Mouse (Mus musculus): ENCODE results near the gene Plekhj1. TPM values are rescaled to one million over a fixed set of nuclear protein-coding genes. Genes with fewer than 3 reads are reported as not detected.
"Not testable (repeated sequence)": the region's sequence is repeated elsewhere in the genome, so short reads cannot be mapped to it uniquely, and the experiment has no call there.

The Plekhj1 gene
- total RNA-seq (2022) = 100 to 1,000 TPM in 3 of 4 experiments, 10 to 100 TPM in 1; 92.4 to 130 (median 107) TPM

DNA sequence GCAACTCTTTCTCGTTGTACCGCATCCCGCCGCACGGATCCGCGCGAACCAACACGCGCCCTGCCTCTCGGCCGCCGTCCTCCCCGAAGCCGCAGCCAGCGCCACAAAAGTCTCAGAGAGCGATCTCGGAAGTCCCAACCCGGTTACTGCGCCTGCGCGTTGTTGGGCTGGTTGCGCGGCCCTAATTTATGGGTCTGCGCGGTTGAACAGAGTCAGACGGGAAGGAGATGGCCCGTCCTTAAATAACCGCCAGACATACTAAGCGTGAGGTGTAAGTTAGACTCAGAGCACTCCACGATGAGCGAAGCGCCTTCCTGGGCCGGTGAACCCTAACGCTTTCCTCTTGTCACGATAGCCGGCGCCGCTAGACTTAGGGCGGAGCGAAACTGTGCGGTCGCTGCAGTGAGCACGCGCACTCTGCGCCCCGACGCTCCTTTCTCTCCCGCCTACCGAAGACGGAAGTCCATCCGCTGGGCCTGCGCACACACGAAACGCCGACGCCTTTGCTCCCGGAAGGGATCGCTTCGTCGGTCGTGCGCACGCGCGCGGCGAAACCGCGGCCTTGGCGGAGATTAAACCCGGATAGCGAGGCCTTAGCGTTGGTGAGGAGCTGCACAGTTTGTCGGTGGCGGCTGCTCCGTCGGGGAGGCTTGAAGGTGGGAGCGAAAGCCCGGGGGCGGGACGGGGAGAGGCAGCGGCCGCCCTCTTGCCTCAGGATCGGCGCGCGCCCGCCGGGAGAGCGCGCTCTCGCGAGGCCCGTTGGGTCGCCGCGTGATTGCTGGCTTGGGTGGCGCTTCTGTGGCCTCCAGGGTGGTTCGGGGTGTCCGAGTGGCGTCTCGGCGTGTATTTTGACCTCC, at the start of gene Plekhj1, which contains the start of gene Sf3a2:
Gene Plekhj1, minus strand, starts transcription at position 477 of the 857 bp plus-strand sequence.
Gene Sf3a2, plus strand, starts transcription at position 49 of the 857 bp plus-strand sequence.
- peak; percentile 95 for DNase-seq

DNA sequence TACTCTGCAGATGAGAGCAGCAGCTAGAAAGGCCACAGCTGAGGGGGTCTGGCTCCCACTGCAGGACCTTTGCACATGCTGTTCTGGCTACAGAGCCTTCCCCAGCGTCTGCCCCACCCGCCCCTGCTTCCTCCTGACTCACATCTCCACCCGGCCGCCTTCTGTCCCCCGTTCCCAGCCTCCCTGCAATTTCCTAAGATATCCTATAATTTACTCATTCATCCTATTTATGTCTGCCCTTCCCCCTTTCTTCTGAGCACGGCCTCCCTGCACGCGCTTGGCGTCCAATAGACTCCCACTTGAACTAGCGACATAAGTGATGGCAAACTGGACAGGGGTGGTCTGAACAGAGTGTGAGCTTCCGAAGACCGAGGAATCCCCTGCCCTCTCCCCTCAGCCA, 47.3 kb upstream of the Plekhj1 start:
- DNase-seq = no peak

DNA sequence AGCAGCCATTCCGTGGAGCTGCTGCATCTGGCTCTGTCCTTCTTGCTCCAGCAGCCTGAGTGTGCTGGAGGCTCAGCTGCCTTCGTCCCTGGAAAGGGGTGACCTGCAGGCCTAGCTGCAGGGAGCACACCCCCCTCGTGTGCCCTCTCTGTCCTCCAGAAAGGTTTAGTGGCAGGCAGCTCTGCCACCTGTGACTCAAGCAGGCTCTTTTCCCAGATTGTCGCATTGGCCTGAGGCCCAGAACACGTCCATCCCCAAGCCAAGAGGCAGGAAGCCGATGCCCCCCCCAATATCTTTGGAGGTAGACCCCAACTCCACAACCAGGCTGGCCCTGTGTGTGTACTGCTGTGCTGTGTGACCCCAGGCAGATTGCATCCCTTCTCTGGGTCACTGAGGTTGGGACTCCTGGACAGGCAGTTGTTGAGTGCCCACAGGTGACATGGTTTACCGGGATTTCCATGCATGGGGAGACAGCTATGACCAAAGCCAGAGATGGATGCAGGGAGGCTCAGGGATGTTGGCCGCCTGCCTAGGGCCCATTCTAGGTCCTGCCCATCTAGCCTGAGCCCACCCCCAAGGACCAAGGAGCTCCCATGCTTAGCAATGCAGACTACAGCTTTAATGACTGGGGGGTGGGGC, 46.7 kb upstream of the Plekhj1 start:
- DNase-seq = no peak

DNA sequence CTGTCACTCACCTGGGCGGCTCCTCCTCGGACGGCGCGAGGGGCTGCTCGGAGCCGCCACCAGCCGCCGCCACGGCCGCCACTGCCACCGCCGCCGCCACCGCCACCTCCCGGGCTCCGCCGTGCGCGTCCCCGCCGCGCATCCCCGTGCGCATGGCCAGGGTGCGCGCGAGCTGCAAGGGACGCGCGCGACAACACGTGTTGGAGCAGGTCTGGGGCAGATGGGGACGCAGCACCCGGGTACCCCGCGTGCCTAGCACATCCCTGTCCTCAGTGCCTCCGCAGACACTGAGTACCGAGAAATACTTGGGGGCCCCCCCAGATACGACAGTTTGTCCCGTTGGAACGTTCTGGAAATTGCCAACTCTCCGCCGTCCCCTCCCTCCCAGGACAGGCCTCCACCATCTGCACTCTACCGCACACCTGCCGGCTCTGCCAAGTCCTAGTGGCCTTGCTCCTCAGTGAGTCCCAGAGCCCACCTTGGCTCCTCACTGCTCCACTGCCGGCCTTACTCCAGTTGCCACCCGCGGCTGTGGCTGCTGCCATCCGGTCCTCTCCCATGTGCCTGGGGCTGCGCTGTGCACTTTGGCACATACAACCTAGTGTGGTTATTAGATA, 45.6 kb upstream of the Plekhj1 start, which contains the start of gene Lingo3:
Gene Lingo3, minus strand, starts transcription at position 109 of the 617 bp plus-strand sequence.
- no peak for DNase-seq

DNA sequence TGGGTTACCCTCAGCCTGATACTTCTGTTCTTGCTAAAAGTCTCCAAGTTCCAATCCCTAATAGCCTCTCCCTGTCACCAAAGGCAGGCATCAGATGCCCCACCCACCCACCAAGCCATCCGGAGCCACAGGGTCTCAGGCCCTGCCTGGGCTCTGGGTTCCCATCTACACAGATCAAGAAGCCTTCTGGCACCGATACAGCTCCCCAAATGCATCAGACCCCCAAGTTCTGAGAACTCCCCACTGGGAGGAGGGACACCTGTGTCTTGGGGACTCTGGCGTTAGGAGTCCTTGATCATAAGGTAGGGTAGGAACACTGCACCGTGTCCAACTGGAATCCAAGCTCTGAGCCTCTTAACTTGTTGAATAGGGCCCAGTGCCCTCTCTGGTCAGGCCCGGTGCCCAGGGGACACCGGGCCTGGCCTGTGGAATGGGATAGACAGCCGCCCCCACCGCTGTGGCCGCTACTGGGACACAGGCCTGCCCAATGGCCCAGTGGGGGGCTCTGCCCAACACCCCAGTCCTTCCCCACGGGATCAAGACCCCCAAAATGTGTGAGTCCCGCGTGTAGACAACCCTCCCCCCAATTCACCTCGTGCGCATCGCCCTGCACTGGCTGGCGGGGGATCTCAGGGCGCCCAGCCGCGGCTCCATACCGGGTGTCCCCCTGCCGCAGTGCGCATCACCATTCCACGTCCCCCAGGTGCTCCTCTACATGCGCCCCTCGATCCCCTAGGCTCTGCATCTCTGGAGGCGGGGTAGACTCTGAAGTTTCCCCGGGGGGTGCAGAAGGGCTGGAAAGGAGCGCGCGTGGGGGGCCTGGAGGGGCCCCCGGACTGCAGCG, 44.9 kb upstream of the Plekhj1 start:
- DNase-seq = no peak

DNA sequence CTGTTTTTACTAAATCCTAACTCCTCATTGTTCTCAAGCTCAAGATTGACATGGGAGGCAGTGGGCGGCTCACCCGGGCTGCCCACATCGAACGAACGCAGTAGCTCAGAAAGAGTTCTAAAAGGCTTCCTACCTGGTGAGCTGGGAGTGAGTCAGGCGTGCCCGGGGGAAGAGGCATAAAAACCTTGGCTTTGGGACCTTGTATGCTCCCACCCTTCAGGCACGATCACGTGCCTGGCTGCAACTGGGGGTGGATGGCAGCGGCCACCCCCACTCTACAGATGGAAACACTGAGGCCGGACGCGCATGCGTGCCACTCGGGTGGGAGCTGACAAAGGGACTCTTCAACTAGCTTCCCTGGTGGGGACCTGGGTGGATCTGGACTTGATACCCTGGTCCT, 43.9 kb upstream of the Plekhj1 start:
- DNase-seq = no peak

DNA sequence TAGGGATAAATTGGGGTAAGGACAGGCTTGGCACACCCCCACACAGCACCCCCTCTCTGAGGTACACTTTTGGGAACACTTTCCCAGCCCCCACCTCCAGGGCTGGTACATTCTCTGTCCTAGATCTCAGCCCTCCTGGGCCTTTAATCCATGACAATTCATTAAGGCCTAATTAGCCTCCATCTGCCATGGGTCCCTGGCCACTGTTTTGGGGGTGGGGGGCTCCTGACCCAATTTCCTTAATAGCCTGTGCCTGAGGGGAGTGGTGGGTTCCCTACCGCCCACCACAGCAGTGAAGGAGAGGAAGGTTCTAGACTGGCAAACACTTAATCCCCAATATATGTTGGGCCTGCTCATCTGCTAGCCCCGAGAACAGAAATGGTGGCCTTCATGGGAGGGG, 43.3 kb upstream of the Plekhj1 start:
- DNase-seq = no peak

DNA sequence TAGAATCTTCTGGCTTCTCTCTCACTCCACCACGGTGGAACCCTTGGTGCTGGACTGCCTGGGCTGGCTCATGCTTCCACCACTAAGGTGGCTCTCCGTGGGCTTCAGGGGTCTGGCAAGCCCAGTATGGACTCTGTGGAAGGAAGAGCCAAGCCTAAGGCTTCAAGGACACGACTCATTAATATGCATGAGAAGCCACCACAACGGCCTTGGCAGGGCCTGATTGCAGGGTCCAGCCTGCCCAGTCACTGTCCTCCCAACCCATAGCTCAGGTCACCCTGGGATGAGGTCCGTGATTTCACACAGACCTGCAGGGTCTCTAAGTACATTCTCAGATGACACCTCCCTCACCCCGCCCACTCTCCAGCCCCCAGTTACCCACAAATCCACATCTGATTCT, 41.4 kb upstream of the Plekhj1 start:
- no peak for DNase-seq

DNA sequence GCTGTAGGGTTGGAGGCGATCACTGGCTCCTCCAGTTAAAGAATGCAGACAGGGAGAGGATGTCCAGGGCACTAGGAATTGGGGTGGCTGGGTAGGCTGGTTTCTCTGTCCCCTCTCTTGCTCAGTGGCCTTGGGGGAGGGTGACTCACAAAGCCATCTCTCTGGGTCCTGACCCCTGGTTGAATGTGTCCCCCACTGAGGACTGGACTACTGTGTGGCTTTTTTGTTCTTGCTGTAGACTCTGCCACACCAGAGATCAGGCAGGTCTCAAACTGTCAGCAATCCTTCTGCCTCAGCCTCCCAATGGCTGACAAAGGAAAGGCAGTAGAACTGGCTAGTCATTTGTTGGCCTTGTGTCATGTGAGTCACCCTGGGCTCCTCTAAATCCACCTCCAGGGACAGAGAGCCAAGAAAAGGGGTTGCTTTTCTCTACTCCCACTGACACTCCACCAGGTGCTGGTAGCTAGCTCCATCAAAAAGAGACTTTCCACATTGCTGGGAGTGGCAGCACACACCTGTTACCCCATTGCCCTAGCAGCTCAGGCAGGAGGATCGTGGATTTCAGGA, 40.0 kb upstream of the Plekhj1 start:
- DNase-seq = peak; percentile 58

DNA sequence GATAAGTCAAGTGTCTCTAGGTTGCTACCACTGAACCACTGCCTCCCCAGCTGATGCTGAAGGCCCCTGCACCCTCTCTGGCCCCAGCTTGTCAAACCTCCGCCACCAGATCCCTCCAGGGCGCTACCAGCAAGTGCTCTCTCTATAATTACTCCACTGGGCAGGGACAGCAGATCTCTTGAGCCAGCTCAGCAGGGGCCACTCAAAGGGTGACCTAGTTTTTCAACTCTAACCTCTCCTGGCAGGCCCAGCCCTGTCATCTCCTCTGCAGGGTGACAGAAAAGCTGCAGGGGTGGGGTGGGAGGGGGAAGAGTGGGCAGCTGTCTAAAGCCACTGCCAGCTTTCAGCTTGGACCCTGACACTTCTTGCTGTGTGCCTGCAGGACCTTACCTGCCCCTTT, 39.4 kb upstream of the Plekhj1 start:
- no peak for DNase-seq

DNA sequence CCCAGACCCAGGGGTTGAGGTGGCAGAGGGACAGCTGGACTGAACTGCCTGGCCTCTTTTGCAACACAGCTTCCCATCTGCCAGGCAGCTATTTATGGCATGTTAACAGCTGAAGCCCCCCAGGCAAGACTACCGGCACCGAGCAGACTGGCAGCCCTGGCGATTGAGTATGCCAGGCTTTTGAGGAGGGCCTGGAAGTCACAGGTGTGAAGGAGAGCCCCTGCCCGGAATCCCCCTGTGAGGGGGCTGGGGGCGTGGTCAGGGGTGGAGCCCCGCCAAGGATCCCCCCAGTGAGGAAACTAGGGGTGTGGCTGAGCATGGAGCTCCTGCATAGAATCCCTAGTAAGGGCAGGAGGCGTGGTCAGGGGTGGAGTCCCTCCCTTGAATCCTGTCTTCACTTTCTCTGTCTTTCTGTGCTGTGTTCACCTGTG, 38.5 kb upstream of the Plekhj1 start:
- no peak for DNase-seq

DNA sequence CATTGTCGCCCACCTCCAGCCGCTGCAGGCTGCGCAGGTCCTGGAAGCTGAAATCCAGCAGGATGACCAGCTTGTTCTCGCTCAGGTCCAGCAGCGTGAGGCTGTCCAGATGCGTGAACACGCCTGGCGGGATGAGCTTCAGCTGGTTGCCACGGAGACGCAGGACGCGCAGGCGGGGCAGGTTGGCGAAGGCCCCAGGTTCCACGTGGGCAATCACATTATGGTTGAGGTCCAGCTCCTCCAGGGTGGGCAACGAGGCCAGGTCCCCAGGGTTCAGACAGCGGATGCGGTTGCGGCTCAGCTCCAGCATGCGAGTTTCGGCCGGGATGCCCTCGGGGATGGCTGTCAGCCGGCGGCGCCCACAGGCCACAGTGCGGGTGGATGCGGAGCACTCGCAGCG, 37.2 kb upstream of the Plekhj1 start:
- DNase-seq = no peak

DNA sequence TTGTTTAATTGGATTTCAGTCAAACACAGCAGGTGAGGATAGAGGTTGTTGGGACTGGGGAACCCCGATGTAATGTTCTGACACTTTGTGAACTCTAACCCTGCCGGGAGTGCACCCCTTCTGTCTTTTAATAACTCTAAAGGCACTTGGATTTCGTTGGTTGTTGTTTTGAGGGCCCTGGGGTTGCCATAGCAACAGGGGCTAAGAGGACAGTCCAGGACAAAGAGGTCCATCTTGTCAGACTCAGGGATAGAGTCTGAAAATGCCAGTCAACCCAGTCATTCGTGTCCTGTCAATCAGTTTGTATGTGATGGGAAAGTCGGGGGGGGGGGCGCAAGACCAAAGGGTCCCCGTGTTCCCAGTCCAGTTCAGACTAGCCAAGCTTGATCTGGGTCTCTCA, 34.4 kb upstream of the Plekhj1 start:
- no peak for DNase-seq

DNA sequence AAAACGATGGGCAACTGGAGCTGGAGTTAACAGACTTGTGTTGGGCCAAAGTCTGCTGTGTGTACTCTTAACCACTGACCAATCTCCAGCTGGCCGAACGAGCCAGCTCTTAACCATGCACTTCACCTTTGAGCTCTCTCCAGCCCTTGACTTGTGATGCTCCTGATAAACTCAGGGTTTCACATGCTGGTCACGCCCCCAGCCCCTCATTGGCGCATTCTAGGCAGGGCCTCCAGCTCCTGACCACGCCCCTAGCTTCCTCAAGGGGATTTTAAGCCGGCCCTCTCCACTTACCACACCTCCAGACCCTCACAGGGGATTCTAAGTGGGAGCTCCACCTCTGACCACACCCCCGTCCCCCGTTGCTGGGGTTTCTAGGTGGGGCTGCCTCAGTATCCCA, 32.7 kb upstream of the Plekhj1 start:
- DNase-seq = peak; percentile 61

DNA sequence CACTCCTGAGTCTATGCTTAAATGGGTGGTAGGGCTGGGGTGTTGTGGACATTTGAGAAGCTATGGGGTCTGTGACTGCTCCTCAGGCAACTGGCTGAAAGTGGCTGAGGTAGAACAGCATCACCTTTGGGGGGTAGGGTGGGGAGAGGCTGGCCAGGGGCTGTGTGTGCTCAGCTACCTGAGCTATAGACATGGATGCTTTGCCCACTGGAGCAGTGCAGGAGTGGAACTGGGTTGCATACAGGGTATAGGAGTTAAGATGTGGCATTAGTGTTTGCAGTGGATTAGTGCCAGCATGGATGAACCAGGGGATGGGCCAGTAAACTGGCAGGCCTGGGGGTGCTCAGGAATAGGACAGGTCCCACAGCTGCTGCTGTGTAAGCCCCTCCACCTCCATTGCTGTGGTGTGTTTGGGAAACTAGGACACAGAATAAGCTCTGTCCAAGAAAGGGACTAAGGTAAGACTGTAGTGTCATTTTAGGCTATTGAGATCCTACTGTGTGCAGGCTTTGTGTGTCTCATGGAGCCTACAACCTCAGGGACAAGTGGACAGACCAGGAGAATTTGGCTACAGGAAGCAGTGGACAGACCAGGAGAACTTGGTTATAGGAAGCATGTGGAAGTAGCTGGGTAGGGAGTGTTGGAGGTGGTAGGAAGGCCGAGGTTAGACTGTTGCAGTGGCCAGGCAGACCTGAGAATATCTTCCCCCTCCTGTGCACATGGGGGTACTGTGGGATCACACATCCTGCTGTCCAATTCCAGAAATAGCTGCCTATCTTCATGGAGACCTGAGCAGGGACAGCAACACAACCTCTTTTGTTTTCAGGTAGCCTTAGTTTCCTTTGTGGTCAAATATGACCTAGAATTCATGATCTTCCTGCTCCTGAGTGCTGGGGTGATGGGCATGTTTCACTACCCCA, 31.2 kb upstream of the Plekhj1 start:
- DNase-seq = no peak

DNA sequence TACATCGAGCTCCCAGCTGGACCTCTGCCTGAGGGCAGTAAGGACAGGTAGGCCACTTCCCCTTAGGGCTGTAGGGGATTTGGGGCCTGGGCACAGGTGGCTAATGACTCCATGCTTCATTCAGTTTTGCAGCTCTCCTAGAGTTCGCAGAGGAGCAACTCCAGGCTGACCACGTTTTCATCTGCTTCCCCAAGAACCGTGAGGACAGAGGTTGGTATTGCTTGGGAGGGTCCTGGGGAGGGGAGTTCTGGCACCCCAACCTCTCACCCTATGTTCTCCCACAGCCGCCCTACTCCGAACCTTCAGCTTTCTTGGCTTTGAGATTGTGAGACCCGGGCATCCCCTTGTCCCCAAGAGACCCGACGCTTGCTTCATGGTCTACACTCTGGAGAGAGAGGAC, 30.2 kb upstream of the Plekhj1 start:
- not testable (repeated sequence) for DNase-seq

DNA sequence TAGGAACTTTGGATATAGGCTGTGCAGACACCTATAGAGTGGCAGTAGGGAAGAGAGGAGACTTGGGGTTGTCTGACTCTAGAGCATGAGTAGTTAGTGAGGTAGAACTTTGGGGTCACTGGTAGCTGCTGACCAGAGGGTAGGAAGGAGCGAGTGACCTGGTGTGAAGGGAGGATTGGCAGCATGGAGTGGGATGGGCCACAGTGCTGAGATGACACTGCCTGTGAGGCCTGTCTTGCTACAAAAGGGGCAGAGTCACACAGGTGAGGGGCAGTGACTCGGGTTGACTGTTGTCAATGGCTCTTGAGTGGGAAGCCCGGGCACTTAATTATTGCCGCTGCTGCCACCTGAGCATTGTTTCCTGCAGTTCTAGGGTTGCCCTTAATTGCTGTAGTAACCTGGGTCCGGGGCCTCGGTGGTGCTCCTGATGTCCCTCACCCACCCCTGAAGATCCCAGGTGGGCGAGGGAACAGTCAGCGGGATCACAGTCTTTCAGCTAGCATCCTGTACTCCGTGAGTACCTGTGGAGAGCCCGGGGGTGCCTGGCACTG, 29.5 kb upstream of the Plekhj1 start:
- DNase-seq = no peak

DNA sequence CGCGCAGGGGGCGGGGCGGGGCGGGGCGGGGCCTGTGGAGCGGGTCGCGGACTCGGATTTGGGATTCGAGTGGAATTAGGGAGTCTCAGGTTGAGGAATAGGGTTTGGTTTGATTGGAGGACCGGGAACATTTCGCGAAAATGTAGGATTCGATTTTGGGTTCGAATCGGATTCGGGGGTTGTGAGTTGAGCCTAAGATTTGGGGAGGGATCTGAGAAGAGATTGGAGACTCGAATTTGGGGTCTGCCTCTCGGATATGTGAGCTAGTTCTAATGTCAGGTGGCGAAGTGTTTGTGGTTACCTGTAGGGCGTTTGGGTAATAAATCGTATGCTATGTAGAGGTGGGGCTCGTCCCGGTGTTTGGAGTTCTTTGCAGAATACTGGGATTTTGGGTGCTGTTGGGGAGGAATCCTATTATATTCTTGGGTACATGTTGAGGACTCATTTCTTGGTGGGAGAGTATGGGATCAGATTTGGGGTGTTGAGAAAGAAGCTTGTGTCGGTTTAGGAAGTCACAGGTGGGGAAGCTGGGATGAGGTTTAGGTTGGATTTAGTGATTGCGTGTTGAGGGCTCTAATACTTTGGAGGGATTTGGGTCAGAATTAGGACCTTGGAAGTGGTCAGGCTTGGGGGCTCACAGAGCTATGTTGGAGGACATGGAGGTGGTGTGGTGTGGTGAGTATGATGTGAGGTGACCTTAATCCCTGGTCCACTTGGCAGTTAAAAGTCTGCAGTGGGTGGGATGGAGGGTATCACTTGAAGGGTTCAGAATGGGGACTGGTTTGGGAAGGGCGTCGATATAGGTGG, 28.8 kb upstream of the Plekhj1 start:
- DNase-seq = no peak

Data from adrenal gland, adult 8-10 months (tissue).